Mouse (Mus musculus): ENCODE results near the gene Slc15a5. TPM values are rescaled to one million over a fixed set of nuclear protein-coding genes. Genes with fewer than 3 reads are reported as not detected.

Gene Slc15a5
- polyA plus RNA-seq, 1 experiment from 2014 or later = not detected

- Histone ChIP-seq H3K4me3 (ENCODE audit: low read depth, low read length) (no peak overlapping the region), H3K36me3 (ENCODE audit: control insufficient read depth, insufficient read depth, low read length) (no peaks in the 10 kb centered on the region), H3K9ac (replicated peaks; ENCODE audit: low read depth, low read length) (no peak overlapping the region), H3K4me2 (ENCODE audit: low read depth, low read length) (no peak overlapping the region), H3K4me1 (ENCODE audit: control insufficient read depth, insufficient read depth, low read length) (no peaks in the 10 kb centered on the region), H3K27ac (ENCODE audit: low read depth, low read length) (no peak overlapping the region), H3K9me3 (ENCODE audit: control insufficient read depth, low read length) (no peaks in the 10 kb centered on the region), H3K27me3 (ENCODE audit: control insufficient read depth, insufficient read depth, low read length) (no peaks in the 10 kb centered on the region)
- 60% methylated on average over 3 of the region's 3 CpGs for WGBS
- ATAC-seq (ENCODE audit: low read depth) = no peak
Measured at GRCm38 (mm10) chr6:137934545-137935298, 145.0 kb downstream of the Slc15a5 start.

Other genes with a start within 250 kb of the Slc15a5 start
- 109 and 117 TPM in 2 replicates for gene Mgst1, start 60.4 kb upstream of the Slc15a5 start, polyA plus RNA-seq (2014; fragmentation: Nextera tagmentation; extraction: Ambion mirVana)